Mouse (Mus musculus): ENCODE data around the gene Vmn2r84. TPM values are rescaled to one million over a fixed set of nuclear protein-coding genes. Genes with fewer than 3 reads are reported as not detected.

Gene Vmn2r84
- total RNA-seq (2023) = not detected

GRCm38 (mm10) chr10:130394232-130394631, at the start of gene Vmn2r84:
TSS of gene Vmn2r84 (minus strand) at chr10:130394332.

GRCm38 (mm10) chr10:130429603-130430002, 35.5 kb upstream of the Vmn2r84 start, which contains the start of gene Vmn2r85:
TSS of gene Vmn2r85 (minus strand) at chr10:130429703.

Other genes starting within 250 kb of the Vmn2r84 start
- not detected for gene Olfr825, start 227.6 kb downstream of the Vmn2r84 start, total RNA-seq (2023)
- not detected for gene Olfr826, start 210.1 kb downstream of the Vmn2r84 start, total RNA-seq (2023)
- gene Olfr827, start 179.9 kb downstream of the Vmn2r84 start, total RNA-seq (2023) = not detected
- gene Neurod4, start 114.1 kb downstream of the Vmn2r84 start, total RNA-seq (2023) = not detected
- 1 to 10 TPM; 2.8 TPM for gene Tespa1, start 71.5 kb downstream of the Vmn2r84 start, total RNA-seq (2023)
- not detected for gene Vmn2r85, start 35.4 kb upstream of the Vmn2r84 start, total RNA-seq (2023)
- gene Vmn2r86, start 61.7 kb upstream of the Vmn2r84 start, total RNA-seq (2023) = not detected
- gene Vmn2r87, start 103.1 kb upstream of the Vmn2r84 start, total RNA-seq (2023) = not detected